Mouse (Mus musculus): ENCODE data around the gene Mlec.

GRCm38 (mm10) chr5:115124690-115125089 lies 33.3 kb downstream of the Mlec start:
- TF ChIP-seq CTCF (conservative IDR thresholded peaks at IDR 0.05; ENCODE audit: low read length): no peak
- no peak for TF ChIP-seq NANOG (IDR thresholded peaks at IDR 0.05; ENCODE audit: borderline replicate concordance, low read length)
- no peak for TF ChIP-seq POU5F1 (IDR thresholded peaks at IDR 0.05; ENCODE audit: borderline replicate concordance, low read length)
